Mouse (Mus musculus) G1E (cell line): Measurements from ENCODE around the gene Invs. TPM values are rescaled to one million over a fixed set of nuclear protein-coding genes. Genes with fewer than 3 reads are reported as not detected.

Source experiments
- ATAC-seq: 2 replicates; pipeline ENCODE4 v1.8.0; 2016; ENCODE audit warnings: mild to moderate bottlenecking; ENCODE audit not compliant: insufficient number of reproducible peaks, poor library complexity, low FRiP score, severe bottlenecking; ENCODE audit errors: extremely low read depth
- DNase-seq: peaks from one replicate; pipeline ENCODE4 v3.0.0; 2012; ENCODE audit warnings: low spot score
- H3K27me3 ChIP-seq: 2 replicates; pipeline ENCODE4 v1.6.1; 2012; ENCODE audit warnings: mild to moderate bottlenecking, low read length, inconsistent platforms; ENCODE audit not compliant: insufficient read depth
- H3K36me3 ChIP-seq: replicated peaks from 2 replicates; pipeline ENCODE3; 2012; ENCODE audit warnings: mild to moderate bottlenecking, inconsistent platforms
- H3K4me1 ChIP-seq: 2 replicates; pipeline ENCODE4 v1.6.1; 2012; ENCODE audit warnings: low read depth, low read length, inconsistent platforms, mixed read lengths; ENCODE audit not compliant: insufficient read depth
- H3K4me3 ChIP-seq: 2 replicates; pipeline ENCODE4 v1.5.1; 2012; ENCODE audit warnings: low read depth, mild to moderate bottlenecking, inconsistent platforms, low read length, moderate library complexity, mixed read lengths
- H3K9me3 ChIP-seq: replicated peaks from 2 replicates; pipeline ENCODE4 v1.6.1; 2012; ENCODE audit warnings: inconsistent platforms
- TAL1 ChIP-seq: conservative IDR thresholded peaks from 2 replicates; pipeline ENCODE4 v1.6.1; 2012; ENCODE audit warnings: low read depth, low read length, inconsistent platforms, mixed read lengths
- polyA plus RNA-seq: library from polyadenylated mRNA; stranded (reverse); fragments of >175 nt; gene quantifications from 2 replicates; pipeline ENCODE4 v1.2.3, GENCODE M21; 2012
- total RNA-seq, 2 experiments: library from RNA; stranded (forward) in 1 of 2; stranded (reverse) in 1 of 2; fragments of 200-1000 nt in 1 of 2; fragments of >200 nt in 1 of 2; fragmentation: Nextera tagmentation in 1 of 2; gene quantifications; 2 replicates each; pipeline ENCODE4 v1.2.3; 2014 to 2017

Invs gene
- total and polyA plus RNA-seq, 3 experiments, result 7.5 to 25.8 (median 10.2) TPM

- Histone ChIP-seq H3K4me3 (no peak overlapping the region), H3K27me3 (peaks cover 8% of the 10 kb centered on the region), H3K9me3 (no peaks in the 10 kb centered on the region), H3K36me3 (no peaks in the 10 kb centered on the region), H3K4me1 (peaks cover 3% of the 10 kb centered on the region; the same call in 1 of the 2 replicates)
- no peak for DNase-seq
- no peak for ATAC-seq
- TF ChIP-seq TAL1, result no peak
Observed at GRCm38 (mm10) chr4:48481287-48481686, 201.7 kb downstream of the Invs start.

Other genes starting within 250 kb of the Invs start
- 0.68 TPM in 1 of 2 replicates, not detected in the other for gene Nr4a3, start 234.6 kb upstream of the Invs start, total RNA-seq (2014; fragmentation: Nextera tagmentation)
- 0.12 and 0.33 TPM in 2 replicates for gene Nr4a3, start 234.6 kb upstream of the Invs start, total RNA-seq (2017)
- 0.20 and 0.32 TPM in 2 replicates for gene Nr4a3, start 234.6 kb upstream of the Invs start, polyA plus RNA-seq
- gene Stx17, start 154.8 kb upstream of the Invs start, total RNA-seq (2014; fragmentation: Nextera tagmentation), result 21.7 and 22.8 TPM in 2 replicates
- 18.5 and 21.8 TPM in 2 replicates for gene Stx17, start 154.8 kb upstream of the Invs start, total RNA-seq (2017)
- gene Stx17, start 154.8 kb upstream of the Invs start, polyA plus RNA-seq, result 2.4 and 4.0 TPM in 2 replicates
- gene Erp44, start 202 bp upstream of the Invs start, total RNA-seq (2014; fragmentation: Nextera tagmentation), result 60.3 and 64.1 TPM in 2 replicates
- gene Erp44, start 202 bp upstream of the Invs start, total RNA-seq (2017), result 40.1 and 47.6 TPM in 2 replicates
- gene Erp44, start 202 bp upstream of the Invs start, polyA plus RNA-seq, result 5.8 and 8.0 TPM in 2 replicates
- gene Tex10, start 193.7 kb downstream of the Invs start, total RNA-seq (2014; fragmentation: Nextera tagmentation), result 119 and 139 TPM in 2 replicates
- gene Tex10, start 193.7 kb downstream of the Invs start, total RNA-seq (2017), result 91.4 and 97.7 TPM in 2 replicates
- gene Tex10, start 193.7 kb downstream of the Invs start, polyA plus RNA-seq, result 18.9 and 23.9 TPM in 2 replicates